Mouse (Mus musculus): ENCODE measurements at regions not wholly inside any gene's neighbourhood (a gene's known extent, or its start where the extent isn't known, plus 50 kb on each side); places are given as distances from the start of the nearest gene placed in this dataset.
A peak's percentile ranks its signal among the peaks of the same experiment; 100 is the strongest.

DNA sequence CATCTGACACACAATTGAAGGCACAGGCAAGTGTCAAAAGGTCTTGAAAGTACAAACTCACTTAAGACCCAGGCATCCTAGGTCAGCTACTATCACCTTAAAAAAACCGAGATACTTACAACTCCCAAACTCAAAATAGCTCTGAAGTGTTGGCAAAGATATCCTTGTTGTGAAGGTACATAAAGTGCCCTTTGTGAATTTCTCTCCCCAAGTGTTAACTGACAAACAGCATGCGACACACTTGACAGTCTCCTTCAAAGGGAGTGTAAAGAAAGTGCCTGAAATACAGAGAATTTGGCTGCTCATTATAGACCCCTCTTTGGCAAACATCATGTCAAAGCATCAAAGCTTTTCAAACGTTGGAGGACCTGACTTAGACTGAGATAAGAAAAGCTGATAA is 2634.2 kb downstream of the 9330182O14Rik start:
- Histone ChIP-seq H3K9me3 (no peaks in the 10 kb centered on the region), H3K27me3 (replicated peaks) (no peaks in the 10 kb centered on the region), H3K4me1 (peaks cover 16% of the 10 kb centered on the region), H3K9ac (no peak overlapping the region), H3K4me2 (no peak overlapping the region), H3K27ac (replicated peaks) (peak overlapping the region; percentile 74), H3K36me3 (no peaks in the 10 kb centered on the region), H3K4me3 (no peak overlapping the region)
- no peak; the same call in 1 of the 2 replicates for ATAC-seq (ENCODE audit: extremely low read depth, insufficient number of reproducible peaks, low FRiP score, low TSS enrichment)
- 7% methylated on average over 3 of the region's 3 CpGs for WGBS

DNA sequence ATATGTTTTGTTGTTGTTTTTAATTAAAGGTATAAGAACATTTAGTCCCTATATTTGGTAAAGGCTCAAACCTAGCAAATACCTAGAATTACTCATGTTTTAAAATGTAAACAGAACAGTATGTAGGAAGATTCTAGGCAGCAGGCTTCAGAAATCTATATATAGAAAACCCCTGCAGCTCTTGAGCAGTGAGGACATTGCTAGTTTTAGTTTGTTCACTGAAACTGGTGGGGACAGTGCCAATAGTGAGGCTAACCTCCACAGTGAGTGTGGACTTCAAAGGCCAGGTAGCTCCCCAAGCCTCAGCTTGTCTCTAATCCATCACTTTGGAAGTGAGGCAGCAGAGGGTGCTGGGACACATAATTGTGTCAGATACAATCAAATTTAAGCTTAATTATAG is 2645.7 kb downstream of the 9330182O14Rik start:
- Histone ChIP-seq H3K4me2 (no peak overlapping the region), H3K4me1 (peaks cover 3% of the 10 kb centered on the region; the same call in 1 of the 2 replicates), H3K9ac (no peak overlapping the region), H3K27me3 (replicated peaks) (no peaks in the 10 kb centered on the region), H3K4me3 (no peak overlapping the region), H3K27ac (replicated peaks) (no peak overlapping the region), H3K9me3 (no peaks in the 10 kb centered on the region), H3K36me3 (no peaks in the 10 kb centered on the region)
- ATAC-seq (ENCODE audit: extremely low read depth, insufficient number of reproducible peaks, low FRiP score, low TSS enrichment), result no peak

DNA sequence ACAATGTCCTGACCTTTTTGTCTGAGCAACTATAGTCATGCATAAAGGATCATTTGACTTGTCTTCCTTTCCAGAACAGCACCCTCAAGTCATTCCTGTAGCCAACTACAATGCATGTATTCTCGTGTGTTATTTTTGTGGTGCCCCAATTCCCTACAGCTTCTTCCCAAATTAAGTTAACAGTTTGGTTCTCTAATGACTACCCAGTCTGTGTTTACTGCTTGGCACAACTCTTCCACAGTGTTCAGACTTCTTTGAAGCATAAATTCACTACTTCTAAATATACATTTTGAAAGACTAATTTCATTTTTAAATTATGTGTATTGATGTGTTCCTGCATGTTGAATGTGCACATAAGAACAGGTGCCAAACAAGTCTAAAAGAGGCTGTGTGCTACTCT is 2667.1 kb downstream of the 9330182O14Rik start:
- Histone ChIP-seq H3K4me3 (no peak overlapping the region), H3K36me3 (no peaks in the 10 kb centered on the region), H3K4me1 (no peaks in the 10 kb centered on the region), H3K9me3 (no peaks in the 10 kb centered on the region), H3K4me2 (no peak overlapping the region), H3K27me3 (replicated peaks) (no peaks in the 10 kb centered on the region), H3K9ac (no peak overlapping the region), H3K27ac (replicated peaks) (no peak overlapping the region)
- ATAC-seq (ENCODE audit: extremely low read depth, insufficient number of reproducible peaks, low FRiP score, low TSS enrichment), result no peak
- 71% methylated on average over 1 of the region's 1 CpGs for WGBS

DNA sequence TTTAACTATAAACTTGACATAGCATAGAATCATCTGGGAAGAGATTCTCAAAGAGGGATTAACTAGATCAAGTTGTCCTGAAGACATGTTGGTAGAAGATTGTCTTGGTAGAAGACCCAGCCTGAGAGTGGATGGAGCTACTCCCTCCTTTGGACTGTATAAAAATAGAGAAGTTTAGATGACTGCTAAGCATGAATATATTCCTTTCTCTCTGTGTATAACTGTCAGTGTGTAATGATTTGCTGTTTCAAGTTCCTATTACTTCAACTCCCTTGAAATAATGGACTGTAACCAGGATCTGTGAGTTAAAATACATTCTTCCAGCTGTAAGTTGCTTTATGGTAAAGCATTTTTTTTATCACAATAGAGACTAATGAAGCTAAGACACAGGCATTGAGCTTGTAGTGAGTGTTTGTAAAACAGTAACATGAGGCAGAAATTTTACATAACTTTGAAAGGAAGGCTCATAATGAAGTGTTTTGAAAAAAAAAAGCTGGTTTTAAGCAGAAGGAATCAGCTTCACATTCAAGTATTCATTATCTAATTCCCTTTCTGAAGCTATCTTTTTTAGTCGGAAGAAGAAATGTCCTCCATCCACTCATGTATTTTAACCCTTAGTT is 2676.8 kb downstream of the 9330182O14Rik start:
- Histone ChIP-seq H3K9me3 (no peaks in the 10 kb centered on the region), H3K4me3 (no peak overlapping the region), H3K36me3 (no peaks in the 10 kb centered on the region), H3K27ac (replicated peaks) (no peak overlapping the region), H3K27me3 (replicated peaks) (no peaks in the 10 kb centered on the region), H3K4me1 (no peaks in the 10 kb centered on the region), H3K4me2 (no peak overlapping the region), H3K9ac (no peak overlapping the region)
- no peak for ATAC-seq (ENCODE audit: extremely low read depth, insufficient number of reproducible peaks, low FRiP score, low TSS enrichment)
- 51% methylated on average over 1 of the region's 1 CpGs for WGBS

DNA sequence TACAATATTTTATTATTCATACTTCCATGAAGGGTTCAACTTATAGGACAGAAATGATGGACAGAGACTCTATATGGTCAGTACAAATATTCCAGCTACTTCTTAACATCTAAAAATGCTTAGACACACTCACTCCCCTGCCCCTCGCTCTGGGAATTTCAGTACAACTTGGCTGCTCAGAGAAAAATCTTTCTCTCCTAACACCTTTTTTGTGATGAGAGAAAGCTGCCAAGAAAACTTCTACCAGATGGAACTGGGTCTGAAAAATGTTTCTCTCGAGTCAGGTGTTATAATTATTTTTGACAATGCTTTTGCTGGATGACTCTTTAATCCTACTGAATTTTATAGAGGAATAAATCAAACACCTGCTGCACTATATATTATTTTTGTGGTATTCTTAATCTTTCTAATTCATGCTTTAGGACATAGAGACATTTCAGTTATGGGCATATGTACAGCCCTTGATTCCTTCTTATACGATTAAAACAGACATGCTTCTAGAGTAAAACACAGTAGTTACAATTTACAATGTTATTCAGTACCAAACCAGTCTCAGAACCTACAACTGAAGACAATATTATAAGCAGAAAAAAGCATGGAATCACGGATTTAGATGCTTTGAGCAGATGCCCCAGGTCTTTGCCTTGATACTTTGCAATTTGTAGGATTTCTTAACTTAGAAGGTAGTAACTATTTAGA is 2681.0 kb downstream of the 9330182O14Rik start:
- H3K27me3 ChIP-seq (replicated peaks), result no peaks in the 10 kb centered on the region
- H3K4me1 ChIP-seq, result no peaks in the 10 kb centered on the region
- no peak overlapping the region for H3K4me3 ChIP-seq
- no peak overlapping the region for H3K9ac ChIP-seq
- H3K36me3 ChIP-seq, result no peaks in the 10 kb centered on the region
- H3K9me3 ChIP-seq, result no peaks in the 10 kb centered on the region
- ATAC-seq (ENCODE audit: extremely low read depth, insufficient number of reproducible peaks, low FRiP score, low TSS enrichment), result no peak
- H3K4me2 ChIP-seq, result no peak overlapping the region
- no peak overlapping the region for H3K27ac ChIP-seq (replicated peaks)
- WGBS, result 63% methylated on average over 4 of the region's 4 CpGs

DNA sequence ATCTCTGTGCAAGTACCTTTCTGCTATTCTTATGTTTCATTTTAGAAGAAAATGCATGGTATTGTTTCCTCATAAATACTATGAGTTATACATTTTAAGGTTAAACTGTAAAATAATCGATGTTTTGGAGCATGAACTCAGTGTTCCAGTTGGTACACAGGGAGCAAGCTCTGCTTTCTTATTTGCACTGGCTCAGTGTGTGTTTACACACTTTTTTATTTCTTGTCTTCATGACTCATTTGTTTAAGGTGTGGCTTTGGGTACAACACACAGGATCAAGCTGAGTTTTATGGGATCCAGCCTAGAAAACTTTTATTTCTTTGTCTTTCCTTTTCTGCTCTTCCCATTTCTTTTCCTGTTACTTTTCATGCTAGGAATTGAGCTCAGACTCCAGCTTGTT is 2704.7 kb downstream of the 9330182O14Rik start:
- no peak for ATAC-seq (ENCODE audit: extremely low read depth, insufficient number of reproducible peaks, low FRiP score, low TSS enrichment)
- Histone ChIP-seq H3K27ac (replicated peaks) (no peak overlapping the region), H3K36me3 (no peaks in the 10 kb centered on the region), H3K4me3 (no peak overlapping the region), H3K9ac (no peak overlapping the region), H3K9me3 (no peaks in the 10 kb centered on the region), H3K27me3 (replicated peaks) (no peaks in the 10 kb centered on the region), H3K4me2 (no peak overlapping the region), H3K4me1 (peaks cover 6% of the 10 kb centered on the region)
- 72% methylated on average over 1 of the region's 1 CpGs for whole genome bisulfite sequencing

- Histone ChIP-seq H3K27ac (replicated peaks) (no peak overlapping the region), H3K9me3 (no peaks in the 10 kb centered on the region), H3K36me3 (no peaks in the 10 kb centered on the region), H3K4me1 (peaks cover 10% of the 10 kb centered on the region), H3K4me3 (no peak overlapping the region), H3K27me3 (replicated peaks) (no peaks in the 10 kb centered on the region), H3K4me2 (no peak overlapping the region), H3K9ac (no peak overlapping the region)
- 85% methylated on average over 2 of the region's 2 CpGs for WGBS
- no peak for ATAC-seq (ENCODE audit: extremely low read depth, insufficient number of reproducible peaks, low FRiP score, low TSS enrichment)
Observed at GRCm38 (mm10) chr15:42850003-42850402, 2715.8 kb downstream of the 9330182O14Rik start.

GRCm38 (mm10) chr15:42872491-42872890 is 2738.3 kb downstream of the 9330182O14Rik start:
- H3K9me3 ChIP-seq, result no peaks in the 10 kb centered on the region
- H3K36me3 ChIP-seq, result no peaks in the 10 kb centered on the region
- ATAC-seq (ENCODE audit: extremely low read depth, insufficient number of reproducible peaks, low FRiP score, low TSS enrichment), result no peak
- H3K4me3 ChIP-seq, result no peak overlapping the region
- peak overlapping the region; percentile 48 for H3K27ac ChIP-seq (replicated peaks)
- H3K4me1 ChIP-seq, result peaks cover 14% of the 10 kb centered on the region
- H3K27me3 ChIP-seq (replicated peaks), result no peaks in the 10 kb centered on the region
- no peak overlapping the region for H3K9ac ChIP-seq
- 25% methylated on average over 2 of the region's 2 CpGs for WGBS
- no peak overlapping the region for H3K4me2 ChIP-seq

DNA sequence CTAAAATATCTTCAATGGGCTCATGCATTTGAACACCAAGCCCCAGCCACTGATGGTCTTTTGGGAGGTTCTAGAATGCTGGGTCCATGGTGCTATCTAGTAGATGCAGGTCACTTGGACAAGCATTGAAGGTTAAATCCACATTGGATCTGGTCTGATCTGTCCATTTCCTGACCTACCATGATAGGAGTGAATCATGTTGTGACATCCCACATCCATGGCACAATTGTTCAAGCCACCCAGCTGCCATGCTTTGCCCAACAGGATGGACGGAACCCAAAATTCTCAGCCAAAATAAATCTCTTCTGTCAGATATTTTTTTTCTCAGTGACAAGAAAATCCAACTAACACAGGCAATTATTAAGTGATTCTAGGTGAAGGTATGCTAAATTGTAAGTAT is 2760.4 kb downstream of the 9330182O14Rik start:
- Histone ChIP-seq H3K36me3 (no peaks in the 10 kb centered on the region), H3K4me2 (no peak overlapping the region), H3K9me3 (no peaks in the 10 kb centered on the region), H3K9ac (no peak overlapping the region), H3K27ac (replicated peaks) (no peak overlapping the region), H3K4me1 (no peaks in the 10 kb centered on the region), H3K27me3 (replicated peaks) (no peaks in the 10 kb centered on the region), H3K4me3 (no peak overlapping the region)
- 92% methylated on average over 1 of the region's 1 CpGs for WGBS
- ATAC-seq (ENCODE audit: extremely low read depth, insufficient number of reproducible peaks, low FRiP score, low TSS enrichment), result no peak

GRCm38 (mm10) chr15:42900056-42900455 is 2765.9 kb downstream of the 9330182O14Rik start:
- Histone ChIP-seq H3K27me3 (replicated peaks) (no peaks in the 10 kb centered on the region), H3K4me1 (no peaks in the 10 kb centered on the region), H3K9me3 (no peaks in the 10 kb centered on the region), H3K36me3 (no peaks in the 10 kb centered on the region), H3K4me3 (no peak overlapping the region), H3K27ac (replicated peaks) (no peak overlapping the region), H3K9ac (no peak overlapping the region), H3K4me2 (no peak overlapping the region)
- no peak for ATAC-seq (ENCODE audit: extremely low read depth, insufficient number of reproducible peaks, low FRiP score, low TSS enrichment)
- 81% methylated on average over 7 of the region's 7 CpGs for WGBS

- Histone ChIP-seq H3K36me3 (no peaks in the 10 kb centered on the region), H3K9me3 (no peaks in the 10 kb centered on the region), H3K27me3 (replicated peaks) (no peaks in the 10 kb centered on the region), H3K4me3 (no peak overlapping the region), H3K9ac (no peak overlapping the region), H3K27ac (replicated peaks) (no peak overlapping the region), H3K4me1 (no peaks in the 10 kb centered on the region), H3K4me2 (no peak overlapping the region)
- ATAC-seq (ENCODE audit: extremely low read depth, insufficient number of reproducible peaks, low FRiP score, low TSS enrichment), result no peak
- WGBS, result 71% methylated on average over 3 of the region's 3 CpGs
Observed at GRCm38 (mm10) chr15:42901782-42902181, 2767.6 kb downstream of the 9330182O14Rik start.

- H3K4me3 ChIP-seq, result no peak overlapping the region
- no peak overlapping the region for H3K27ac ChIP-seq (replicated peaks)
- H3K4me2 ChIP-seq, result no peak overlapping the region
- no peaks in the 10 kb centered on the region for H3K36me3 ChIP-seq
- H3K4me1 ChIP-seq, result no peaks in the 10 kb centered on the region
- H3K27me3 ChIP-seq (replicated peaks), result no peaks in the 10 kb centered on the region
- ATAC-seq (ENCODE audit: extremely low read depth, insufficient number of reproducible peaks, low FRiP score, low TSS enrichment), result no peak
- 79% methylated on average over 2 of the region's 2 CpGs for WGBS
- no peak overlapping the region for H3K9ac ChIP-seq
- H3K9me3 ChIP-seq, result no peaks in the 10 kb centered on the region
Observed at GRCm38 (mm10) chr15:42911357-42911756, 2777.2 kb downstream of the 9330182O14Rik start.
